Comparison of ENCODE assay signal across 20 mouse cellular contexts in genomic region chr4:156096191-156096590, GRCm38 (mm10). TPM values are rescaled to one million over a fixed set of nuclear protein-coding genes. Genes with fewer than 3 reads are reported as not detected.
"Had no signal": no experiment of that assay in that cellular context is flagged by ENCODE, and none has a peak within 500 bp of the region (broad histone marks: within the 10 kb centered on the region; RNA-seq: fewer than 3 reads in every experiment).

No protein-coding gene starts in this region.

- H3K27ac ChIP-seq: neural tube, embryonic 12.5 days; neural tube, embryonic 13.5 days; neural tube, embryonic 15.5 days; stomach, embryonic 15.5 days; stomach, postnatal 0 days had no signal

- H3K27me3 ChIP-seq: neural tube, embryonic 12.5 days; neural tube, embryonic 13.5 days; neural tube, embryonic 15.5 days; stomach, embryonic 15.5 days had no signal

- H3K4me2 ChIP-seq: neural tube, embryonic 12.5 days; neural tube, embryonic 13.5 days; neural tube, embryonic 15.5 days; stomach, embryonic 15.5 days had no signal

- H3K9ac ChIP-seq: neural tube, embryonic 12.5 days; neural tube, embryonic 13.5 days; neural tube, embryonic 15.5 days; stomach, embryonic 15.5 days had no signal

- H3K4me3 ChIP-seq: neural tube, embryonic 12.5 days; neural tube, embryonic 13.5 days; neural tube, embryonic 15.5 days; stomach, embryonic 15.5 days had no signal

- H3K9me3 ChIP-seq: neural tube, embryonic 12.5 days; neural tube, embryonic 13.5 days; neural tube, embryonic 15.5 days; stomach, embryonic 15.5 days had no signal

- H3K36me3 ChIP-seq: neural tube, embryonic 12.5 days; neural tube, embryonic 13.5 days; neural tube, embryonic 15.5 days; stomach, embryonic 15.5 days had no signal

- H3K4me1 ChIP-seq: neural tube, embryonic 12.5 days; neural tube, embryonic 13.5 days; neural tube, embryonic 15.5 days; stomach, embryonic 15.5 days had no signal

- DNase-seq: retina, postnatal 1 day; right cerebral cortex, adult 18-20 months; right cerebral cortex, postnatal 14 days; right cerebral cortex, postnatal 25 days; right cerebral cortex, postnatal 4 days; spleen, adult 18-20 months; thymus, adult 18-20 months; thymus, adult 2 months; thymus, postnatal 14 days; thymus, postnatal 25 days; thymus, postnatal 36 days; thymus, postnatal 4 days had no signal

RNA-seq across cellular contexts. Expression of gene Ttll10, which starts 37.0 kb away (rescaled TPM):
- total RNA-seq: neutrophil, adult 5-6 weeks had no signal
- polyA plus RNA-seq: neural tube, embryonic 13.5 days; neural tube, embryonic 14.5 days; neural tube, embryonic 15.5 days; spleen, adult 2 months had no signal
